Mouse (Mus musculus): ENCODE measurements around the gene Cfap99.

GRCm38 (mm10) chr5:34288154-34288716 is at the start of gene Cfap99, which contains the start of gene Zfyve28:
- TF ChIP-seq CTCF (IDR thresholded peaks at IDR 0.05; ENCODE audit: low read depth, low read length): no peak
- TF ChIP-seq POLR2A (IDR thresholded peaks at IDR 0.05; ENCODE audit: extremely low read depth, insufficient read depth, low read length): no peak
